Mouse (Mus musculus) limb, embryonic 15.5 days (tissue): ENCODE data around the gene Ramac. TPM values are rescaled to one million over a fixed set of nuclear protein-coding genes. Genes with fewer than 3 reads are reported as not detected.

Experiments
- ATAC-seq: fragments of 200-750 bp; cut with Nextera tagmentation; 2 replicates; pipeline ENCODE4 v1.8.0; 2017; ENCODE audit warnings: low read depth, moderate TSS enrichment; ENCODE audit not compliant: insufficient number of reproducible peaks, low FRiP score, low TSS enrichment
- H3K27ac ChIP-seq: fragments of 300-500 bp; sonication (generic); 2 replicates; pipeline ENCODE4 v1.5.1; 2015; ENCODE audit warnings: moderate library complexity, mild to moderate bottlenecking, inconsistent platforms
- H3K27me3 ChIP-seq: fragments of 300-500 bp; sonication (generic); 2 replicates; pipeline ENCODE4 v1.6.1; 2015; ENCODE audit warnings: inconsistent platforms
- H3K36me3 ChIP-seq: fragments of 300-500 bp; sonication (generic); 2 replicates; pipeline ENCODE4 v1.6.1; 2015; ENCODE audit warnings: inconsistent platforms
- H3K4me1 ChIP-seq: fragments of 300-500 bp; sonication (generic); 2 replicates; pipeline ENCODE4 v1.6.1; 2015; ENCODE audit warnings: inconsistent platforms
- H3K4me2 ChIP-seq: fragments of 300-500 bp; sonication (generic); 2 replicates; pipeline ENCODE4 v1.6.1; 2015; ENCODE audit warnings: mild to moderate bottlenecking, inconsistent platforms
- H3K4me3 ChIP-seq: fragments of 300-500 bp; sonication (generic); 2 replicates; pipeline ENCODE4 v1.5.1; 2015; ENCODE audit warnings: mild to moderate bottlenecking, inconsistent platforms
- H3K9ac ChIP-seq: fragments of 300-500 bp; sonication (generic); 2 replicates; pipeline ENCODE4 v1.6.1; 2015; ENCODE audit warnings: inconsistent platforms
- H3K9me3 ChIP-seq: fragments of 300-500 bp; sonication (generic); 2 replicates; pipeline ENCODE4 v1.6.1; 2016; ENCODE audit warnings: inconsistent platforms
- WGBS: fragments of 180-500 bp; shearing (Covaris S2); methylation state at CpG from one replicate; pipeline ENCODE4 v1.1.7; 2015; 5-methylcytosine and 5-hydroxymethylcytosine counted together
- polyA plus RNA-seq: library from polyadenylated mRNA; unstranded; fragments of >200 nt; fragmentation: Nextera tagmentation; extraction: Ambion mirVana; gene quantifications from 2 replicates; pipeline ENCODE4 v1.2.1, GENCODE M21; 2015

Ramac gene
- polyA plus RNA-seq, 1 experiment from 2014 or later, result 103 TPM

- no peak for ATAC-seq
- WGBS, result 92% methylated on average over 5 of the region's 5 CpGs
- H3K4me1 ChIP-seq, result no peaks in the 10 kb centered on the region
Measured at GRCm38 (mm10) chr7:81806067-81806466, 43.3 kb downstream of the Ramac start.

More at GRCm38 (mm10) chr7:81806067-81806466, 43.3 kb downstream of the Ramac start:
- Histone ChIP-seq H3K9me3 (no peaks in the 10 kb centered on the region), H3K9ac (no peak overlapping the region), H3K27me3 (no peaks in the 10 kb centered on the region), H3K4me2 (no peak overlapping the region), H3K36me3 (peaks cover 9% of the 10 kb centered on the region; the same call in 1 of the 2 replicates), H3K27ac (no peak overlapping the region), H3K4me3 (no peak overlapping the region)

Other genes with a start within 250 kb of the Ramac start
- gene Fsd2, start 196.0 kb upstream of the Ramac start, polyA plus RNA-seq, result 1.7 and 6.6 TPM in 2 replicates
- gene Whamm, start 191.7 kb upstream of the Ramac start, polyA plus RNA-seq, result 4.6 TPM in 2 replicates
- 20.7 and 20.8 TPM in 2 replicates for gene Homer2, start 55.4 kb upstream of the Ramac start, polyA plus RNA-seq
- gene 3110040N11Rik, start 26.6 kb downstream of the Ramac start, polyA plus RNA-seq, result 57.0 and 64.8 TPM in 2 replicates
- 55.0 and 61.9 TPM in 2 replicates for gene Btbd1, start 66.5 kb downstream of the Ramac start, polyA plus RNA-seq
- not detected in 2 replicates for gene Gm10160, start 92.9 kb downstream of the Ramac start, polyA plus RNA-seq
- 16.6 and 30.3 TPM in 2 replicates for gene Tm6sf1, start 96.1 kb downstream of the Ramac start, polyA plus RNA-seq
- gene Hdgfl3, start 171.5 kb downstream of the Ramac start, polyA plus RNA-seq, result 11.8 and 14.0 TPM in 2 replicates
- 0.76 and 1.1 TPM in 2 replicates for gene Bnc1, start 229.4 kb downstream of the Ramac start, polyA plus RNA-seq